Mouse (Mus musculus): ENCODE measurements around the gene Brf1. TPM values are rescaled to one million over a fixed set of nuclear protein-coding genes. Genes with fewer than 3 reads are reported as not detected.

Gene Brf1
- polyA plus RNA-seq, 1 experiment = 24.7 TPM

DNA sequence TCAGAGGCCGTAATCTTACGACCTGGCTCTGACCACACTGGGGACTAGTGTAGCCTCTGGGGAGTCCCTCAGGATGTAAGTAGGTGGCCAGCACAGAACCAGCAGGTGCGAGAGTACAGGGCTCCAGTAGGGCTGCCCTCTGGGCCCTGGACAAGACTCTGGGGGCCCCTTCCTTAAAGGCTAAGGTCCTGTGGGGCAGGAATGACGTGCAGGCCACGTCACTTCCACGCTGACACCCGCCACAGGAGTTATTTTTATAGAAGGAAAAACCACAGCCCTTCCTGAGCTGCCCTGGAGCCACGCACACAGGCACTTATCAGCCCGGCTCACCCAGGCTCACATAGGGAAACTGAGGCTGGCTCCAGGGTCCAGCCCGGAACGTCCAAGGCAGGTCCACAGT lies 83.0 kb downstream of the Brf1 start:
- Histone ChIP-seq H3K27ac (ENCODE audit: insufficient read depth, low read length) (no peak overlapping the region), H3K4me1 (ENCODE audit: control insufficient read depth, insufficient read depth, low read length) (no peaks in the 10 kb centered on the region)
- TF ChIP-seq POLR2A (IDR thresholded peaks at IDR 0.05; ENCODE audit: insufficient read depth, low read length) (no peak), EP300 (IDR thresholded peaks at IDR 0.05; ENCODE audit: insufficient read depth, low read depth, low read length) (no peak), CTCF (IDR thresholded peaks at IDR 0.05; ENCODE audit: low read depth, low read length) (no peak)

DNA sequence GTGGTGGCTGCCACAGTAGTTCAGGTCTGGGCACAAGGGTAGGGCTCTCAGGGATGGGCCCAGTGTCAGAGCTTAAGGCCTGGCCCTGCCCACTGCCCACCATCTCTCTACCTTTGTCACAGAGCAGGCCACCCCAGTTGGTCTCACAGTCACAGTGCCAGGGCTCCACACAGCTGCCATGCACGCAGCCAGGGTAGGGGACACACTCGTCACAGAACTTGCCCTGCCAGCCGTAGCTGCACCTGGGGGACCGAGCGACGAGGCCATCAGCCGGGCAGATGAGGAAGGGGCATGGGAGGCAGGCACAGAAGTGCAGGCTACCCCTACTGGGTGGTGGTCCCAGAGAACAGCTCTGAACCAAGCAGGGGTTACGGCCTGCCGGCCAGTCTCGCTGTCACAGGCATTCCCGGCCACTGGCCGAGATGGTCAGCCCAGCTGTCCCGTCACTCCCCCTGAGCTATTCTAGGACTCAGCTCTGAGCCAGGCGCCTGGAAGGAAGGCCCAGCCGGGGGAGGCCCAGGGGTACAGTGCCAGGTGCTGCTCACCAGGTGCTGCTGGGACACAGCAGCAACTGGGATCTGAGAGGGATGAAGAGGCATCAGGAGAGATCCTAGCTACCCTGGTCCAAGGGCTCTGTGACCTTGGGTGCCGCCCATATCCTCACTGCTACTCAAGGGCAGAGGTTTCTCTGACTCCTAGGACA lies 83.7 kb downstream of the Brf1 start:
- no peak for TF ChIP-seq CTCF (IDR thresholded peaks at IDR 0.05; ENCODE audit: low read depth, low read length)
- no peak overlapping the region for H3K27ac ChIP-seq (ENCODE audit: insufficient read depth, low read length)

More for the DNA sequence above, 83.0 kb downstream of the Brf1 start:
- H3K9ac ChIP-seq (ENCODE audit: low read depth, poor library complexity, severe bottlenecking) = no peak overlapping the region
- H3K36me3 ChIP-seq (ENCODE audit: control insufficient read depth, insufficient read depth, low read length, poor library complexity, severe bottlenecking) = no peaks in the 10 kb centered on the region
- H3K27me3 ChIP-seq (ENCODE audit: control insufficient read depth, insufficient read depth, low read length, poor library complexity, severe bottlenecking) = no peaks in the 10 kb centered on the region
- H3K9me3 ChIP-seq (replicated peaks; ENCODE audit: control insufficient read depth, insufficient read depth, low read length, poor library complexity, severe bottlenecking) = no peaks in the 10 kb centered on the region
- no peak overlapping the region for H3K4me3 ChIP-seq (ENCODE audit: low read depth, low read length)

DNA sequence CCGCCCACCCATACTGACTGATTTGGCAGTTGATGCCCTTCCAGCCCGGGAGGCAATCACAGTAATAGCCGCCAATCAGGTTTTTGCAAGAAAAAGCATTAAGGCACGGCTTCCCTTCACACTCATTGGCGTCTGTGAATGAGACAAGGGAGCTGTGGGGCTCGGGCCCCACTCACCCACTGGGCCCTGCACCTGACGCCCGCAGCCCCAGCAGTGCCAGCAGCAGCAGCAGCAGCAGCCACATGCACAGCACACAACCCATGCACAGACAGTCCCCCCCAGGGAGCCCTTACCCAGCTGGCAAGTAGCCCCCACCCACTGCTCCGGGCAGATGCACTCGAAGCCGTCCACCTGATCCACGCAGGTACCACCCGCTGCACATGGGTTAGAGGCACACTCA lies 84.9 kb downstream of the Brf1 start:
- Histone ChIP-seq H3K27ac (ENCODE audit: insufficient read depth, low read length) (no peak overlapping the region), H3K9me3 (replicated peaks; ENCODE audit: control insufficient read depth, insufficient read depth, low read length, poor library complexity, severe bottlenecking) (no peaks in the 10 kb centered on the region), H3K9ac (ENCODE audit: low read depth, poor library complexity, severe bottlenecking) (no peak overlapping the region), H3K4me1 (ENCODE audit: control insufficient read depth, insufficient read depth, low read length) (no peaks in the 10 kb centered on the region), H3K36me3 (ENCODE audit: control insufficient read depth, insufficient read depth, low read length, poor library complexity, severe bottlenecking) (no peaks in the 10 kb centered on the region; the same call in 1 of the 2 replicates), H3K27me3 (ENCODE audit: control insufficient read depth, insufficient read depth, low read length, poor library complexity, severe bottlenecking) (no peaks in the 10 kb centered on the region), H3K4me3 (ENCODE audit: low read depth, low read length) (no peak overlapping the region)
- no peak for TF ChIP-seq EP300 (IDR thresholded peaks at IDR 0.05; ENCODE audit: insufficient read depth, low read depth, low read length)
- TF ChIP-seq POLR2A (IDR thresholded peaks at IDR 0.05; ENCODE audit: insufficient read depth, low read length) = no peak

More for the DNA sequence above, 83.7 kb downstream of the Brf1 start:
- Histone ChIP-seq H3K27me3 (ENCODE audit: control insufficient read depth, insufficient read depth, low read length, poor library complexity, severe bottlenecking) (no peaks in the 10 kb centered on the region), H3K36me3 (ENCODE audit: control insufficient read depth, insufficient read depth, low read length, poor library complexity, severe bottlenecking) (no peaks in the 10 kb centered on the region), H3K4me3 (ENCODE audit: low read depth, low read length) (no peak overlapping the region), H3K4me1 (ENCODE audit: control insufficient read depth, insufficient read depth, low read length) (no peaks in the 10 kb centered on the region), H3K9ac (ENCODE audit: low read depth, poor library complexity, severe bottlenecking) (no peak overlapping the region), H3K9me3 (replicated peaks; ENCODE audit: control insufficient read depth, insufficient read depth, low read length, poor library complexity, severe bottlenecking) (no peaks in the 10 kb centered on the region)

DNA sequence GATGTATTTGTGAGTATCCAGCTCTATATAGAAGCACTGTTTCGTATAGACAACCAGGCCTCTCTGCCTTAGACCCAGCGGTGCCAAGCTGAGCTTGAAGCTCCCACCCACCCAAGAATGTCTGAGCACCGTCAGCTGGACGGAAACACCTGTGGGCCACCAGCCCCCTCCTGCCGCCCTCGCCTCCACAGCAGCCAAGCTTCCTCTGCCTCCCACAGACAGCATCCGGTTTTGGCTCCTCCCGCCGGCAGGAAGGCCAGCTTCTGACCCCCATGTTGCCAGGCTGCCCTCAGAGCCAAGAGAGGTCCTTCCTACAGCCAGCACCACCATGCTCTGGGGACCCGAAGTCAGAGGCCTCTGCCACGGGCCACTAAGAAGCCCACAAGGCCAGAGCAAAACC lies 86.0 kb downstream of the Brf1 start:
- TF ChIP-seq CTCF (IDR thresholded peaks at IDR 0.05; ENCODE audit: low read depth, low read length) (no peak), EP300 (IDR thresholded peaks at IDR 0.05; ENCODE audit: insufficient read depth, low read depth, low read length) (no peak), POLR2A (IDR thresholded peaks at IDR 0.05; ENCODE audit: insufficient read depth, low read length) (no peak)
- Histone ChIP-seq H3K36me3 (ENCODE audit: control insufficient read depth, insufficient read depth, low read length, poor library complexity, severe bottlenecking) (no peaks in the 10 kb centered on the region; the same call in 1 of the 2 replicates), H3K4me3 (ENCODE audit: low read depth, low read length) (no peak overlapping the region), H3K27me3 (ENCODE audit: control insufficient read depth, insufficient read depth, low read length, poor library complexity, severe bottlenecking) (no peaks in the 10 kb centered on the region), H3K9me3 (replicated peaks; ENCODE audit: control insufficient read depth, insufficient read depth, low read length, poor library complexity, severe bottlenecking) (no peaks in the 10 kb centered on the region), H3K4me1 (ENCODE audit: control insufficient read depth, insufficient read depth, low read length) (no peaks in the 10 kb centered on the region), H3K27ac (ENCODE audit: insufficient read depth, low read length) (no peak overlapping the region), H3K9ac (ENCODE audit: low read depth, poor library complexity, severe bottlenecking) (no peak overlapping the region)

DNA sequence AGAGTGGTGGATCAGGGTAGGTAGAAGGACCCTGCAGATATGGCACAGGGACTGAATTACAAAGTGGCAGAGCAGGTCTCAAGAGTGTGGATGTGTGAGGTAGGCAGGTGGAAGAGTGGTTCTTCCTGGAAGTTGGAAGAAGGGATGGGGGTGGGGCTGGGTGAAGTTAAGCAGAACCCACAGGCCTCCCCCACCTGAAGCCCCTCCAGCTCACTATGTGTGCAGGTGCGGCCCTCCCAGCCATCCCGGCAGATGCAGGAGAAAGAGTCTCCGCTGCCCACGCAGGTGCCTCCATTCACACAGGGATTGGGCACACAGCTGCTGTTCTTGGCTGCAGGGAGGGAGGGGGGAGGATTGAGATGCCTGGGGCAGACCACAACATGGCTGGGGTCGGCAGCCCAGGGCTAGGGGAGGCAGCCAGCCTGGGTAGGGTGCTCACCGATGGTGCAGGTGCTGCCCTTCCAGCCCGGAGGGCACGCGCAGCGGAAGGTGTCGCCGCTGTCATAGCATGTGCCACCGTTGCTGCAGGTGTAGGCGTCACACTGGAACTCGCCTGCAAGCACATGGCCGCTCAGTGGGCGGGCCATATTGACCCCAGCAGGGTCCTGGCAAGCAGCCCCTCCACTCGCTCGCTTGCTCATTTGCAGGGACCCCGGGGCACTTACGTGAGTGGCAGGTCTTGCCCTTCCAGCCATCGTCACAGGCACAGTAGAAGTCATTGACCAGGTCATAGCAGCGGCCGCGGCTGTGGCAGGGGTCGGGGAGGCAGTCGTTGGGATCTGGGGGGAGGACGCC lies 87.4 kb downstream of the Brf1 start:
- no peak overlapping the region for H3K9ac ChIP-seq (ENCODE audit: low read depth, poor library complexity, severe bottlenecking)
- no peaks in the 10 kb centered on the region for H3K27me3 ChIP-seq (ENCODE audit: control insufficient read depth, insufficient read depth, low read length, poor library complexity, severe bottlenecking)
- H3K27ac ChIP-seq (ENCODE audit: insufficient read depth, low read length) = no peak overlapping the region
- TF ChIP-seq POLR2A (IDR thresholded peaks at IDR 0.05; ENCODE audit: insufficient read depth, low read length) (no peak), CTCF (IDR thresholded peaks at IDR 0.05; ENCODE audit: low read depth, low read length) (no peak), EP300 (IDR thresholded peaks at IDR 0.05; ENCODE audit: insufficient read depth, low read depth, low read length) (no peak)
- no peak overlapping the region for H3K4me3 ChIP-seq (ENCODE audit: low read depth, low read length)
- no peaks in the 10 kb centered on the region for H3K9me3 ChIP-seq (replicated peaks; ENCODE audit: control insufficient read depth, insufficient read depth, low read length, poor library complexity, severe bottlenecking)
- H3K4me1 ChIP-seq (ENCODE audit: control insufficient read depth, insufficient read depth, low read length) = no peaks in the 10 kb centered on the region
- H3K36me3 ChIP-seq (ENCODE audit: control insufficient read depth, insufficient read depth, low read length, poor library complexity, severe bottlenecking) = no peaks in the 10 kb centered on the region; the same call in 1 of the 2 replicates

DNA sequence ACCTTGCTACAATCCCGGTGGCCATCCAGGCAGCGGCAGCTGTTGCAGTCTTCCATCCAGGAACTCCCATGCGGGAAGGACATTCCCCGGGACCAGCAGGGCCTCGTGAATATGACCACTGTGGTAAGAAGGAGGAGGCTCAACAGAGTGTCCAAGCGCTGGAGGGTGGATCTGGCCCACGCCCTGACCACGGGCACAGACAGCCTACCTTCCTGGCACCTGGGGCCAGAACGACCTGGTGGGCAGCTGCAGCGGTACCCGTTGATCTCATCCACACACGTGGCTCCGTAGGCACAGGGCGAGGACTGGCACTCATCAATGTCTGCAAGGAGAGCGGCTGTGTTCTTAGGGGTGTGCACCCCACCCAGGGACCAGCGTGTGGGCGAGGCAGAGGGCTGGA lies 88.8 kb downstream of the Brf1 start:
- Histone ChIP-seq H3K9me3 (replicated peaks; ENCODE audit: control insufficient read depth, insufficient read depth, low read length, poor library complexity, severe bottlenecking) (no peaks in the 10 kb centered on the region), H3K9ac (ENCODE audit: low read depth, poor library complexity, severe bottlenecking) (no peak overlapping the region), H3K4me1 (ENCODE audit: control insufficient read depth, insufficient read depth, low read length) (no peaks in the 10 kb centered on the region), H3K27me3 (ENCODE audit: control insufficient read depth, insufficient read depth, low read length, poor library complexity, severe bottlenecking) (no peaks in the 10 kb centered on the region), H3K27ac (ENCODE audit: insufficient read depth, low read length) (no peak overlapping the region), H3K4me3 (ENCODE audit: low read depth, low read length) (no peak overlapping the region), H3K36me3 (ENCODE audit: control insufficient read depth, insufficient read depth, low read length, poor library complexity, severe bottlenecking) (no peaks in the 10 kb centered on the region; the same call in 1 of the 2 replicates)
- no peak for TF ChIP-seq POLR2A (IDR thresholded peaks at IDR 0.05; ENCODE audit: insufficient read depth, low read length)
- TF ChIP-seq CTCF (IDR thresholded peaks at IDR 0.05; ENCODE audit: low read depth, low read length) = no peak
- TF ChIP-seq EP300 (IDR thresholded peaks at IDR 0.05; ENCODE audit: insufficient read depth, low read depth, low read length) = no peak

Other genes with a start within 250 kb of the Brf1 start
- gene Pld4, start 240.0 kb downstream of the Brf1 start, polyA plus RNA-seq (2011; ENCODE audit: insufficient read depth, insufficient read length, low read depth, missing spikeins) = 0.90 and 1.1 TPM in 2 replicates
- gene Ahnak2, start 198.0 kb downstream of the Brf1 start, polyA plus RNA-seq (2011; ENCODE audit: insufficient read depth, insufficient read length, low read depth, missing spikeins) = 25.8 and 28.6 TPM in 2 replicates
- 4.9 and 7.6 TPM in 2 replicates for gene Clba1, start 191.8 kb downstream of the Brf1 start, polyA plus RNA-seq (2011; ENCODE audit: insufficient read depth, insufficient read length, low read depth, missing spikeins)
- 58.9 and 59.1 TPM in 2 replicates for gene Cdca4, start 171.3 kb downstream of the Brf1 start, polyA plus RNA-seq (2011; ENCODE audit: insufficient read depth, insufficient read length, low read depth, missing spikeins)
- 0.64 and 0.93 TPM in 2 replicates for gene Gpr132, start 132.5 kb downstream of the Brf1 start, polyA plus RNA-seq (2011; ENCODE audit: insufficient read depth, insufficient read length, low read depth, missing spikeins)
- 47.6 and 50.9 TPM in 2 replicates for gene Jag2, start 70.9 kb downstream of the Brf1 start, polyA plus RNA-seq (2011; ENCODE audit: insufficient read depth, insufficient read length, low read depth, missing spikeins)
- gene Nudt14, start 58.6 kb downstream of the Brf1 start, polyA plus RNA-seq (2011; ENCODE audit: insufficient read depth, insufficient read length, low read depth, missing spikeins) = 47.5 and 48.8 TPM in 2 replicates
- 10.4 and 11.0 TPM in 2 replicates for gene Btbd6, start 24.2 kb downstream of the Brf1 start, polyA plus RNA-seq (2011; ENCODE audit: insufficient read depth, insufficient read length, low read depth, missing spikeins)
- 20.7 and 23.8 TPM in 2 replicates for gene Pacs2, start 13.8 kb upstream of the Brf1 start, polyA plus RNA-seq (2011; ENCODE audit: insufficient read depth, insufficient read length, low read depth, missing spikeins)
- not detected in 2 replicates for gene Tex22, start 73.8 kb upstream of the Brf1 start, polyA plus RNA-seq (2011; ENCODE audit: insufficient read depth, insufficient read length, low read depth, missing spikeins)
- gene Mta1, start 97.6 kb upstream of the Brf1 start, polyA plus RNA-seq (2011; ENCODE audit: insufficient read depth, insufficient read length, low read depth, missing spikeins) = 100 and 108 TPM in 2 replicates
- gene Crip2, start 139.5 kb upstream of the Brf1 start, polyA plus RNA-seq (2011; ENCODE audit: insufficient read depth, insufficient read length, low read depth, missing spikeins) = 87.1 and 96.6 TPM in 2 replicates
- 78.5 and 79.5 TPM in 2 replicates for gene Crip1, start 145.6 kb upstream of the Brf1 start, polyA plus RNA-seq (2011; ENCODE audit: insufficient read depth, insufficient read length, low read depth, missing spikeins)
- gene Tedc1, start 155.7 kb upstream of the Brf1 start, polyA plus RNA-seq (2011; ENCODE audit: insufficient read depth, insufficient read length, low read depth, missing spikeins) = 24.5 and 38.2 TPM in 2 replicates
- 4.8 and 5.2 TPM in 2 replicates for gene Tmem121, start 185.2 kb upstream of the Brf1 start, polyA plus RNA-seq (2011; ENCODE audit: insufficient read depth, insufficient read length, low read depth, missing spikeins)